19 mouse cellular contexts compared by ENCODE assay signal in genomic region chr5:86086751-86087150, GRCm38 (mm10). TPM values are rescaled to one million over a fixed set of nuclear protein-coding genes. Genes with fewer than 3 reads are reported as not detected.
DNase-seq lines count a peak whose midpoint lies in the region; ATAC-seq and TF ChIP-seq lines count a peak whose summit lies in the region.
"Had no signal": no experiment of that assay in that cellular context is flagged by ENCODE, and none has a peak within 500 bp of the region (broad histone marks: within the 10 kb centered on the region; RNA-seq: fewer than 3 reads in every experiment).

No protein-coding gene starts in this region.

- peaks cover 20% of the 10 kb centered on the region for H3K36me3 ChIP-seq in spleen, adult 2 months (ENCODE audit: control insufficient read depth, insufficient read depth, low read length)
- H3K36me3 ChIP-seq: limb, embryonic 10.5 days; liver, embryonic 13.5 days had no signal

- H3K27ac ChIP-seq in spleen, adult 2 months (ENCODE audit: insufficient read depth, low read length), result peak overlapping the region; percentile 69
- H3K27ac ChIP-seq: forebrain, embryonic 13.5 days; limb, embryonic 10.5 days; liver, embryonic 13.5 days; stomach, postnatal 0 days had no signal

- no peaks in the 10 kb centered on the region for H3K27me3 ChIP-seq in spleen, adult 2 months (ENCODE audit: control insufficient read depth, insufficient read depth, low read length)
- H3K27me3 ChIP-seq: forebrain, embryonic 13.5 days; liver, embryonic 13.5 days had no signal

- peaks cover 7% of the 10 kb centered on the region; the same call in 1 of the 2 replicates for H3K4me1 ChIP-seq in spleen, adult 2 months (ENCODE audit: control insufficient read depth, insufficient read depth, insufficient read length)
- H3K4me1 ChIP-seq: forebrain, embryonic 13.5 days; limb, embryonic 10.5 days; liver, embryonic 13.5 days had no signal

- peak; percentile 99 for ATAC-seq in activated CD4-positive, CD25-positive, alpha-beta regulatory T cell, adult 4 months
- peak; percentile 81 for ATAC-seq in megakaryocyte progenitor cell, adult 5-6 weeks (replicated peaks; ENCODE audit: poor library complexity)
- ATAC-seq: forebrain, embryonic 13.5 days had no signal

- WGBS in spleen, adult 2 months, result 16% methylated on average over 6 of the region's 6 CpGs

- DNase-seq in spleen, adult 2 months (ENCODE audit: low read depth in 1 of 2, low spot score in 2 of 2), result peak; percentile 59 to 87
- DNase-seq in spleen, postnatal 14 days (ENCODE audit: low spot score in 2 of 2), result no peak
- DNase-seq in thymus, postnatal 14 days, result peak; percentile 42
- no peak for DNase-seq in layer of hippocampus, adult 18-20 months (ENCODE audit: low spot score in 2 of 2)
- no peak for DNase-seq in right cerebral cortex, postnatal 36 days (ENCODE audit: low spot score in 2 of 2)
- no peak for DNase-seq in adrenal gland, postnatal 4 days (ENCODE audit: low spot score in 2 of 2)
- DNase-seq: adrenal gland, postnatal 10 days; cerebellum, postnatal 36 days; heart, postnatal 14 days; kidney, postnatal 10 days; liver, embryonic 13.5 days; lung, postnatal 10 days had no signal

- H3K4me3 ChIP-seq in spleen, adult 2 months (ENCODE audit: extremely low read depth, insufficient read depth, insufficient read length), result no peak overlapping the region
- H3K4me3 ChIP-seq: forebrain, embryonic 13.5 days; limb, embryonic 10.5 days; liver, embryonic 13.5 days had no signal

- no peak for TF ChIP-seq CTCF in spleen, adult 2 months (IDR thresholded peaks at IDR 0.05; ENCODE audit: extremely low read depth, insufficient read depth, insufficient read length, insufficient replicate concordance)

- TF ChIP-seq POLR2A in spleen, adult 2 months (IDR thresholded peaks at IDR 0.05; ENCODE audit: low read depth, low read length), result no peak

RNA-seq across cellular contexts. Expression of gene Stap1, which starts 15.2 kb away (rescaled TPM):
- polyA plus RNA-seq in spleen, adult 2 months (2012; rRNA removed), result 6.2 and 7.2 TPM in 2 replicates
- 10 to 100 TPM; 62.4 to 86.2 TPM for polyA plus RNA-seq in activated CD4-positive, CD25-positive, alpha-beta regulatory T cell, adult 4 months (2017; shearing (Covaris generic))
- 67.8 and 69.1 TPM in 2 replicates for total RNA-seq in megakaryocyte progenitor cell, adult 5-6 weeks (2015)
- 27.0 and 58.6 TPM in 2 replicates for total RNA-seq in megakaryocyte progenitor cell, adult 5-6 weeks (2017)
- under 1 TPM in 1 of 2 experiments, not detected in 1; 0.12 TPM for total RNA-seq in layer of hippocampus, adult 18-20 months (2021)
- total RNA-seq in adrenal gland, postnatal 4 days (2021), result under 1 TPM; 0.62 to 0.70 TPM
- total RNA-seq: layer of hippocampus, postnatal 14 days; midbrain, postnatal 0 days had no signal

RNA-seq across cellular contexts. Expression of gene Cenpc1, which starts 21.4 kb away (rescaled TPM):
- 3.2 and 5.7 TPM in 2 replicates for polyA plus RNA-seq in spleen, adult 2 months (2012; rRNA removed)
- 10 to 100 TPM; 25.8 to 30.3 TPM for polyA plus RNA-seq in activated CD4-positive, CD25-positive, alpha-beta regulatory T cell, adult 4 months (2017; shearing (Covaris generic))
- total RNA-seq in megakaryocyte progenitor cell, adult 5-6 weeks (2015), result 47.2 and 55.1 TPM in 2 replicates
- total RNA-seq in megakaryocyte progenitor cell, adult 5-6 weeks (2017), result 39.5 and 50.5 TPM in 2 replicates
- 10 to 100 TPM; 21.4 TPM for total RNA-seq in layer of hippocampus, adult 18-20 months (2021)
- total RNA-seq in adrenal gland, postnatal 4 days (2021), result 10 to 100 TPM; 24.0 to 25.8 TPM

Comparison
In these comparisons a context has a peak if more than half of its experiments do, and no peak if none do; other contexts are left out.
1. DNase-seq: peak in spleen, adult 2 months (2 of 2) and thymus, postnatal 14 days (single experiment); none in spleen, postnatal 14 days (0 of 2), layer of hippocampus, adult 18-20 months (0 of 2), right cerebral cortex, postnatal 36 days (0 of 2) and adrenal gland, postnatal 4 days (0 of 2).
2. RNA of gene Stap1, which starts 15.2 kb away (total RNA-seq): 27.0 to 69.1 TPM in megakaryocyte progenitor cell, adult 5-6 weeks; 0.62 to 0.70 TPM in adrenal gland, postnatal 4 days and 0.12 TPM in layer of hippocampus, adult 18-20 months; every median in the first group is over 10 times any median in the second.